Mouse (Mus musculus) CH12F3 (cell line): ENCODE measurements around the gene Fam13a.

Source experiments
- in situ Hi-C: fragments of 300-500 bp; cut with MboI; formaldehyde crosslinking; loops from 2 replicates; pipeline ENCODE4 v1.14.3; 2020; ENCODE audit warnings: low sequenced_read_pairs

Gene Fam13a

DNA sequence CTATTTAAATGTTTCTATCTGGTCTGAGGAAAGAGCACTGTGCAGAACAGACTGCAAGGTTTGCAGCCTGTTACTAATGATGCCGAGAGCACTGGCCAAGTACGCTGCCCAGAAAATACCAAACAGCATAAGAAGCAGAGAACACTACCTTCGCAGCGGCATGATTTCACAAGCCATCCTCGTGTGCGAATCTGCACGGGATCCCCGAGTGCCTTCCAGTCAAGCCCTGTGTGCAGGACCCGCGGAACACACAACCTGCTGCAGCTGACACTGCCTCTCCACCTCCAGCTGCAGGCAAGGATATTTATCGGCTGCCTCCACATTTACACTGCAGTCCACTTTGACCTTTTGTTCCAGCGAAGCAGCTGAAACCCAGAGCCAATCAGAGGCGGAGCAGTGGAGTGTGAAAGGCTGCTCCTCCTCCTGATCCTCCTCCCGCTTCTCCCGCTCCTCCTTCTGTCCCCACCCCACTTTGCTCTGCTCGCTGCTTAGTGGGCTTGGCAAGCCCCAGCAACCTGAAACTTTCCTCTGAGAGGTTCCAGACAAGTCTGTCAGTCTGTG, at the start of gene Fam13a:
Gene Fam13a, minus strand, starts transcription at position 386 of the 561 bp plus-strand sequence.
- in situ Hi-C loops, result loop anchor here (25.0 kb wide), 1 partner anchor 163 kb away; no protein-coding TSS in a partner anchor

DNA sequence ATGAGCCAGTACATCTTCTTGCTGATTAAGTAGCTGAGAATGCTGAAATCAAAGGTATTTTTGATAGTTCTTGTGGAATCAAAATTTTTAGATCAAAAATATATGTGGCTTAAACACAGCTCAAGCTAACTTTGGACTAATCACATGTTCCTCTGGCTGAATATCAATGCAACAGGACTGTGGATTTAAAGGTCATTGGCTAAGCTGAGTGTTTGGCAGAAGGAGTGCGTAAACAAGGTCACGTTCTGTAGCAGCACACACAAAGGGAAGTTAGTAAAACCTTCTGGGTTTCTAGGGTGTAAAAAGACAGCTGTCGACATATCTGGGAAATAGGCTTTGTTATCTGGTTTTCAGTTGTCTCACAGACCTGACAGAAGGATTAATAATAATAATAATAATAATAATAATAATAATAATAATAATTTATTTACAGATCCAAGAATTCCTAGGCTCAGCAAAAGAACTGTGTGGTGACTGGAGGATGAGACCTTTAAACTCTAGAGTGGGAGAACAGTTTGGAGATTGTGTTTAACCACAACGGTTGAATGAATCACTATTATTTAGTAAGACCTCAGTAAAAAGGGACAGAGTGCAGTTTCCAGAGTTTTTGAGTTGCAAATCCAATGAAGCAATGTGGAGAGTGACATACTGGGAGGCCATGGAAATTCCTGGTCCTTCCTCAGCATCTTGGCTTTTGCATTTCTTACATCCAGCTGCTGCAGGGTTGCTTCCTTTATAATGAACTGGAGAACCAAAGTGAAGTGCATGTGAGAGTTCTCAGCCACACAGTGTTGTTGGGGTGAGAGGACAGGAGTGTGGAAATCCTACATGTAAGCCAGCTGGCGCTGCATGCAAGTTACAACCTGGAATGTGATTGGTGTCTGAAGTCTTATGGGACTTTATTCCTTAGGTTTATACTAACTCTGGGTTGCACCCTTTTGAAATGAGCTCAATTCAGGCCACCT, 48.0 kb upstream of the Fam13a start:
- in situ Hi-C loops, result no loop called here

DNA sequence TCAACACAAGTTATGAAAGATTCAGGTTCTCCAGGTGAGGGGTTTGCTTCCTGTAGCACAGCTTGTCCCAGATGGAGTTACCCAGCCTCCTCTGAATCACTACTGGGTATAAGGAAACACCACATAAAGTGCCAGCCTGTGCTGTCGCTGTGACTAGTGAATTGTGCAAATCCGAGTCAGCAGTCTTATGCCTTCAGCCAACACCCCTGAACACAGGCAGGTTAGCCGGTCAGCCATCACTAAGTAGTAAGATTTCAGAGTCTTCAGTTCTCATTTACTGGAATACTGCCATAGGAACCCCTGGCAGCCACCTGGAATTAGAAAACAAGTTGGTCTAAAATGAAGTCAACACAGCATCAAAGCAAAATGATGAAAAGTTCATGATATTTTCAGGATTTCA, 47.3 kb upstream of the Fam13a start:
- in situ Hi-C loops, result no loop called here

DNA sequence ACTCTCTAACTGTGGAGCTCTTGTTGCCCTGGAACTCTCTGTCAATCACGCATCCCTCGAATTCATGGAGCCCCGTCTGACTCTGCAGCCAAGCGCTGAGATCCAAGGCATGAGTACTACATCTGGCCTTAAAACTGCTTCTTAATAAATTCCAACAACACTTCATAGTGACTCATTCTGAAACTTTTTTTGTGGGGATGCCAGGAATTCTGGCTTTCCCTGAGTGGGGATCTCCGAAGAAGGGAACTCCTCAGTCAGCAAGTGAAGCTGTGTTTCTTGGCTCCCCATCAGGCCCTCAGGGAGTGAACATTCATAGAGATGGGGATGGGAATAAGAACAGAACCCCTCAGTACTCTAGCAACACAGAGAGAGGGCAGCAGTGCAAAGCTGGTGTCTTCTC, 43.8 kb upstream of the Fam13a start:
- in situ Hi-C loops, result no loop called here

DNA sequence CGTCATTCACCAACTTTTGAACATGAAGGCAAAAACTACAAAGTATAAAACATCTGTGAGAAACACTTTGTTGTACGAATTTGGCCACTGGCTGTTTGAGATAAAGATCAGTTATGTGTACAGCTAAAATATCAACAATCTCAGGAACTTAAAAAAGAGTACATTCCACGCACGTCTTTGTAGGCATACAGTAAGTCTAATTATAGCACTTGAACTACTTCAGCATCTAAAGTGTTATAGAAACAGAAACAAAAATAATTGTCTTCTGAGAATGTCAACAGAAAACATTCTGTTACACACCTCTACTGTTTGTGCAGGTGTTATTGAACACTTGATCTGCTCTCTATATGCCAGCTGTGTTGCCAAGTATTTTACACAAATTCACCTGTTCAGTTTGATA, 40.1 kb upstream of the Fam13a start:
- in situ Hi-C loops, result no loop called here

DNA sequence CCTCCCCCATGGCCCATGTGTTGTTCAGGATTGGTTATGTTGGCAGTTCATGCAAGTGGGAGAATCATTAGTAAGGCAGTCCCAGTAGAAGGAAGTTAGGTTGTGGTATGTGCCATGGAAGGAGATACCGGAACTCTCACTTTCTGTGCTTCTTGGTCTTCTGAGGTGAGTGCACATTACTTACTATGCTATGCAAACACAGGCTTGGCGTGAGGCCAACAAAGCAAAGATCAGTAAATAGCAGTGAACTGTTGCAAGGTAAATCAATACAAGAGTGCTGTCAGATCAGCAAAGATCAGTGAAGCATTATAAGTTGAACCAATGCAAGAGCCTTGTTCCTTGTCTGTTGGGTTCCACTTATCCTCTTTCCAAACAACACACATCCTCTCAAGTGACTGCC, 28.9 kb upstream of the Fam13a start:
- in situ Hi-C loops, result no loop called here

DNA sequence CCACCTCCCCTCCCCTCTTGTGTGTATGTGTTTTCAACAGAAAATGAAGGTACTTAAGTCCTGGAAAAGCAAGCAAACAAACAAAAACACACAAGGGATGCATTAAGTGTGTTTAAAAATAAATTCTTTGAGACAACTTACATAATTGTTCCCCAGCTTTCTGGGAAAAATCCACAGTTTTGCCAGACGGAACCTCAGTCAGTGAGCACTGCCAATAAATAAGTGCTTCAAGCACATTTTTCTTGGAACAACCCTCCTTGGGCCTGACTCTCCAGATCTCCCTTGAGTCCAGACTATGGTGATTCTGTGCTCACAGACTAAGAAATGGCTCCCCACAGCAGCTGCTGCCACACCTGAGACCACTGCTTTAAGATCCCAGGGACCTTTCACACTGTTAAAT, 15.4 kb upstream of the Fam13a start:
- in situ Hi-C loops, result no loop called here

DNA sequence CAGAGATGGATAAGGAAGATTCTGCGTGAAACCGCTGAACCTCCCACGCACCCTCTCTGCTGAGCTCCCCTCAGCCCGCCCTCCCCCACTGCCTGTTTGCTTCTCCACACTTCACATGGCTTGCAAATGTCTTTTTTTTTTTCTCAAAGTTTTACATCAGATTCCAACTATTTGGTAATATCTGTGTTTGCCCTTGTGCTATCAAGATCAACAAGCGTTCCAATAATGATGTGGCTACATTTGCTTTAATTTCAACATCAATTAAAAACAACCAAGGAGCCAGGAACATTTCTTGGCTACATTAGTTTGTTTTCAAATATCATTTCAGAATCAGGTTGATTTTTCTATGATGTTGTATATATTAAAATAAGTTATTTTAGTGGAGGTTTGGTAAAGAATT, 8.4 kb upstream of the Fam13a start:
- in situ Hi-C loops, result no loop called here

DNA sequence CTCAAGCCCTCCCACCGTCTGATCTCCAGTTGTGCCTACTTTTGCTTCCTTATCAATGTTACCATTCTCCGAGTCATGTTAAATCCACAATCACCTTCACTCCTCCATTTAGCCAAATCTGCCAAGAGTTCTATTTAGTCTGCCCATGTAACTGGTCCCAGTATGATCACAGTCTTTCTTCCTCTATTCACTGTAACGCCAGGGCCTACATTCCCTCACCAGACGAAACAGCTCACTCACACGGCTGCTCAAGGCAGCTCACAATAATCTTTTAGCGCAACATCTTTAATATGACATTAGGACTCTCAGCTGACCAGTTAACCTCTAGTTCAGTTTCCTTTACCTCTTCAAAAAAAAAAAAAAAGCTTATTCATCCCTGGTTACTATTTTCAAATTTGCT, 7.2 kb upstream of the Fam13a start:
- in situ Hi-C loops, result no loop called here

DNA sequence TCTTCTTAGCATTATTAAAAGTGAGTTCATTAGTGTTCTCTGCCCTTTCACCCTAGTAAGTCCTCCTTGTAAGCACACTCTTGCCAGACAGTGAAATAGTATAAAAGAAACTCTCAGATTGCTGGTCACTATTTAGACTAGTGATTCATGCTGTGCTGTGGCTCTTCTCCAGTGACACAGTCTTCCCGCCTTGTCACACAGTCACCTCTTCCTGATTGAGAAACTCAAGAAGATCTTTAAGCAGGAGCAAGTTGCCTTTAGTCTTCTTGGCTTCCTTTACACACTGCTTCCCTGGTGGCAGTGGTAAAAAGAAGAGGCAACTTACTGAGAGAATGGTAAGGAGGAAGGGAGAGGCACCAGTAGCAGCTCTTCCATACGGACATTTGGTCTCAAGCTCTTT, 6.3 kb upstream of the Fam13a start:
- in situ Hi-C loops, result no loop called here

DNA sequence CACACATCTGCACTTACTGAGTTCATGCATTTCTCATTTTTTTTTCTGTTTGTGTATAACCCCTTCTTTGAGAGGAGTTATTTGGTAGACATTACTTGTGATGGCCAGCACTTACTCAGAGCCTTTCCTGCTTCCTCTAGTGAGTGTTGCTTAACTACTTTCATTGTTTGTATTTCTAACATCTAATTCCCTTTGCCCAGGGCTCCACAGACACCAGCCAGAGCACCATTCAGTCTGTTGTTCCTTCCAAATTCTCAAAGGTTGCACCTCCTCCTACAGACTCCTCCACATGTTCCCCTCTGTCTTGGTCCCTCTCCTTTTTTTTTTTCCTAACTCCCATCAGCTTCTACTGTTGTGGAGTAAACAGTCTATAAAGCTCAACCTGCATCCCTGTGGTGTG, 5.7 kb upstream of the Fam13a start:
- in situ Hi-C loops, result no loop called here

DNA sequence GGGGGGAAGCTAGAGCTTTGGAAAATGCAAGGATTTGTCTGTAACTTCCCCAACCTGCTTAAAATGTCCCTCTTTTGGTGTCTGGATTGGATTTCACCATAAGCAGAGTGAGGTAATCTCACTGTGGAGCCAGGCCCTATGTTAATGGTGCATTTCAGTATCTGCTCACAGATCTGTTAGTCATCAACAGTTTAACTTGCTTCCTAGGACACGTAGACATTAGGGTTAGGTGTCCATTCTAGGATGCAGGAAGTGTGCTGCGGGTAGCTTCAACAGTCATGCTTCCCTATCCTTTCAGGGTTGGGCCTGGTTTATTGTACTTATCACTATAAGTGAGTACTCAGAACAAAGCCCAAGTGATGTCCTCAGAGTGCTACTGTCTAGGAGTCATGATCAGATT, 4.5 kb upstream of the Fam13a start:
- in situ Hi-C loops, result no loop called here

DNA sequence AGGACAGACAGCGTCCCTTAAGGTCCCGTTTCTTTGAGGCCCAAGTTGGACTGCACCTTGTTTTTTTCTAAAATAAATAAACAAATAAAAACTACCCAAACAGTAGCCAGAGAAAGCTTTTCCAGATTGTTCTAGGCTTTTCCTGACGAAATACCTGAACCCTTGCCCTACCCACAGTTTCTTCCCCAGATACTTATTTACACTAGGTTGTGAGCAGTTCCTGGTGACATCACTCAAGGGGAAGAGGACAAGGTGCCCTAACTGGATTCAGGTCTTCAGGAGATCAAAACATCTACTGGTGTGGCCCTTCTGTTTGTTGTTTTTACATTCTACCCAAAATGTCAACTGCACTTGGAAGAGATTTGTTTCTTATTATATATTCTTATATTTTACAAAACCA, 457 bp upstream of the Fam13a start:
- in situ Hi-C loops, result loop anchor here (25.0 kb wide), 1 partner anchor 162 kb away; no protein-coding TSS in a partner anchor

DNA sequence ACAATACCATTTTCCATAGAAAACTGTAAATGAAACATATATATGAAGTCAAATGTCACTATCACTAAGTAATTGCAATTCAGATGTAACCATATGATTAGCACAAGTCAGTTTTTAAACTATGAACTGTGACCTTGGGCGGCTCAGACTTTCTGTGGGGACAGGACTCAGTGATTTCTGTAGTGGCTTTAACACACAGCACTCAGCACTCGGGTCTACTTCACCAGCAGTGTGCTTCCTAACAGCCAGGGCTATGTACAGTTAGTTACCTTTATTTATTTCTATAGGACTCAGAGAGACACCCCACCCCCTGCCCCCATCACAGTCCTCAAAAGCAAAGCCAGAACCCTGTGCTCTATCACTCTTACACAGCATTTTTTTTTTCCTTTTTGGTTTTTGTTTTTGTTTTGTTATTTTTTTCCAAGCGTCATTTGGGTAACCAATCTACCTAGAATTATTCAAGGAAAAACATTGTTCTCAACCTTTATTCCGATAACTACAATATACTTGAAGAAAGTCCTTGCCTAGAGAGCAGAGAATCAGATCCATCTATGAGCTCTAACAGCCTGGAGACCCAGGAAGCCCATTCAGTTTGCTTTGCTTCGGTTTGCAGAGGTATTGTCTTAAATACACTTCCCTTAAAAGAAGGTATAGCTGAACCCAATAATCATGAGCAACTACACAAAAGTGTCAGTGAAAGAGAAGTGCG, 740 bp downstream of the Fam13a start:
- in situ Hi-C loops, result loop anchor here (25.0 kb wide), 1 partner anchor 164 kb away; no protein-coding TSS in a partner anchor

DNA sequence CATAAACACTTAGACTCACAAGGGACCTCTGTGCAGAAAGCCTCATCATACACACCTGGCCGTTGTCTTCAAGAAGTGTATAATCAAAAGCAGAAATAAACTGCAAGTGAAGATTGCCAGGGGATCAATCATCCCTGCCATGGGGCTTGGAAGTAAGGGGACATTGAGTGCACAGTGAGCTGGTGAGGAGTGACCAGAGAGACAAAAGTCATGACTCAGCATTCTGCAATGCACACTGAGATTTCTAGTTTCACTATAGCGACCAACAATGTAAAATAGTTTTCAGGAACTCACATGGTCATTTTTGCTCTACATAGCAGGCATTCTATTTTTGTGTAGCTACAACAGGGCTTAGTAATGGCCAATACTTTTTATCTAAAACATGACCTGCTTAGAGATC, 1.7 kb downstream of the Fam13a start:
- in situ Hi-C loops, result loop anchor here (25.0 kb wide), 1 partner anchor 165 kb away; no protein-coding TSS in a partner anchor

DNA sequence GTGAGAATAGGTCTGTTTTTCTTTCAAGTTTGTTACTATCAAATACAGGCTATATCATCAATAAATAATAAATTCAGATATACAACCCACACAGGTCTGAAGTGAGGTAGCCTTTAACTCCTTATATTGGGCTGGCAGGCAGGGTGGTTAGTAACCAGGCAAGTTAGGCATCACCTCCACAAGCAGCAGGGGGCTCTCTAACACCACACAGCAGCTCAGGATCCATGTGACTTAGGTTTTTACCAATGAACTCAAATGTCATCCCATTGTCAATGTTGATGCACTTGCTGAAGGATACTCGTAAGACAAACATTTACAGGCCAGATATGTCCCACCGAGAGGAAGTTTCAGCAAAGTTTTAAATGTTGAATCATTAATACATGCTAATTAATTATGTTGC, 4.0 kb downstream of the Fam13a start:
- in situ Hi-C loops, result loop anchor here (25.0 kb wide), 1 partner anchor 167 kb away; no protein-coding TSS in a partner anchor

DNA sequence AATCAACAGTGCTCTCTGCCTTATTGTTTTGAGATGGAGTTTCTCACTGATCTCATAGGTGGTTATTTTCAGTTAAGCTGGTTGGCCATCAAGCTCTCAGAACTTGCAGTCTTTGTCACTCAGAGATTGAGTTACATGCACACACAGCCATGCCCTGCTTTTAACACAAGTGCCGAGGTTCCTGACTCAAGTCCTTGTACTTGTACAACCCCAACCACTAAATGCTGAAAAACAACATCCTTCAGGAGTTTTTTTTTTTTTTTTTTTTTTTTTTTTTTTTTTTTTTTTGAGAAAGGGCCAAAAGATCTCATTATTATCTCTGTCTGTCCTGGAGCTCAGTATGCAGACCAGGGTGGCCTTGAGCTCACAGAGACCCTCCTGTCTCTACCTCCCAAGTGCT, 4.5 kb downstream of the Fam13a start:
- in situ Hi-C loops, result loop anchor here (25.0 kb wide), 1 partner anchor 167 kb away; no protein-coding TSS in a partner anchor

DNA sequence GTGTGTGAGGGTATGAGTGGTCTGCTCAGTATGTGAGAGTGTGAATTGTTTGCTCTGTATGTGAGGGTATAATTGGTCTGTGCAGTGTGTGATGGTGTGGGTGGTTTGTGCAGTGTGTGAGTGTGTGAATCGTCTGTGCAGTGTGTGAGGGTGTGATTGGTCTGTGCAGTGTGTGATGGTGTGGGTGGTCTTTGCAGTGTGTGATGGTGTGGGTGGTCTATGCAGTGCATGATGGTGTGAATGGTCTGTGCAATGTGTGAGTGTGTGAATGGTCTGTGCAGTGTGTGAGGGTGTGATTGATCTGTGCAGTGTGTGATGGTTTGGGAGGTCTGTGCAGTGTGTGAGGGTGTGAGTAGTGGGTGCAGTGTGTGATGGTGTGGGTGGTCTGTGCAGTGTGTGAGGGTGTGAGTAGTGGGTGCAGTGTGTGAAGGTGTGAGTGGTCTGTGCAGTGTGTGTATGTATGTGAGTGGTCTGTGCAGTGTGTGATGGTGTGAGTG, 8.0 kb downstream of the Fam13a start:
- in situ Hi-C loops, result loop anchor here (25.0 kb wide), 1 partner anchor 171 kb away; no protein-coding TSS in a partner anchor

DNA sequence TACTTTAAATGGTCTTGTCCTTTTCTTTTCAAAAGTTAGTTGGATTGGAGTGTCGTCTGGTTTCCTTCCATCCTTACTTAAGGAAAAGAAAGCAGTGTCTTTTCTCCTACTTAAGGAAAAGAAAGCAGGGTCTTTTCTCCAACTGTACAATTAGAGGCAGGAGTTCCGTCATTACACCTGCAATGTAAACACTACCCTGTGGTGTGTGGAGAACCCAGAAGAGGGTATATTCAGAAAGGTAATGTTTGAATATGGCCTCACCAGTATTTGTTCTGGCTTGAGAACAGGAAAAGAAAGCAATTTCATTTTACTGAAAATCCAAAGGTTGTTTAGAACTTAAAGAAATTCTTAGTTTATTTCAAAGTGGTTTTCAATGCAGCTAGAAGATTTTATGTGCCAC, 9.6 kb downstream of the Fam13a start:
- in situ Hi-C loops, result loop anchor here (25.0 kb wide), 1 partner anchor 173 kb away; no protein-coding TSS in a partner anchor

DNA sequence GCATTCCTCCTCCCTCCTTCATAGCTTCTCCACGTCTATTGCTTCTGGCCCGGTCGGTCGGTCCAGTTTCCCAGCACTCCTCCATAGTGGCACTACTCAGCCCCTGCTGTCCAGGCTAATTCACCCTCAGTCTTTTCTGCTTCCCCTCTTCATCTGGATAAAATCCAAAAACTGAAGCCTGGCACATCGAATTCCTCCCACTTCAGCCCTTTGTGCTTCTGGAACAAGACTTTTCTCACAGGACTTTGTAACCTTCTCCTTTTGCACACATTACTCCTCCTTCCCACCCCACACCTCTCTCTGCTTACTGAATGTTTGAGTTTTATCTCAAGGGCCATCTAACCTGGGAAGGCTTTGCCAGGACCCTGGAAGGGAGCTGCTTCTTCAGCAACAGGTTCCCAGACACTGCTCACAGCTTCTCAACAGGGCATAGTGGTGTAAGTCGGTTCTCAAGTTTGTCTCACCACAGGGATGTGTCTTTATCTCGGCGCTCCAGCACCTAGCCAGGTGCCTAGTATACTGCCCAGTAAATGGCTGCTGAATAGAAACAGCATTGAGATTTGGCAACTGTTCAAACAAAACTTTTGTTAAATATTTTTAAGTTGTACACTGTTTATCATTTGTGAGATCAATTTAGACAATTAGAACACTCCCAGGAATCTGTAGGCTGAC, 10.1 kb downstream of the Fam13a start:
- in situ Hi-C loops, result loop anchor here (25.0 kb wide), 1 partner anchor 173 kb away; no protein-coding TSS in a partner anchor
